Mouse (Mus musculus) thymus, adult 18-20 months (tissue): Measurements from ENCODE around the gene Npcd.
"Not testable (repeated sequence)": the region's sequence is repeated elsewhere in the genome, so short reads cannot be mapped to it uniquely, and the experiment has no call there.

Experiments
- DNase-seq, 2 experiments: peaks; one replicate each; pipeline ENCODE4 v3.0.0; 2022; ENCODE audit warnings: mixed read lengths in 2 of 2

The Npcd gene

DNA sequence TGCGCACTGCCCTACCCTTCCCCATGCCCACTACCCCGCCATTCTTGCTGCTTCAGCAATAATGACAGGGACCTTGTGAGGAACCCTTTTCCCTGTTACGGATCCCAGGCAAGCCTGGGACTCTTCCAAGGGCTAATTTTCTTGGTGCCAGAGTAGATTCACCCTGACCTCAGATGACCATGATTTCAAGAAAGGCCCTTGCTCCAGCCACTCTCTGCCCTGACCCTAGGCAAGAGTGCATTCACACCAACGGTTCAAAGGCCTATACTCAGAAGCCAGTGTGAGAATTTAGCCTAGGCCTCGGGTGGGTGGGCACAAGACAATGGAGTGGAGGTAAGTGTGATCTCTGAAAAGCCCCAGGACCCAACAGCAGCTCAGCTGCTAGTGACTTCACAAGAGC lies 4.6 kb downstream of the Npcd start:
- no peak for DNase-seq

DNA sequence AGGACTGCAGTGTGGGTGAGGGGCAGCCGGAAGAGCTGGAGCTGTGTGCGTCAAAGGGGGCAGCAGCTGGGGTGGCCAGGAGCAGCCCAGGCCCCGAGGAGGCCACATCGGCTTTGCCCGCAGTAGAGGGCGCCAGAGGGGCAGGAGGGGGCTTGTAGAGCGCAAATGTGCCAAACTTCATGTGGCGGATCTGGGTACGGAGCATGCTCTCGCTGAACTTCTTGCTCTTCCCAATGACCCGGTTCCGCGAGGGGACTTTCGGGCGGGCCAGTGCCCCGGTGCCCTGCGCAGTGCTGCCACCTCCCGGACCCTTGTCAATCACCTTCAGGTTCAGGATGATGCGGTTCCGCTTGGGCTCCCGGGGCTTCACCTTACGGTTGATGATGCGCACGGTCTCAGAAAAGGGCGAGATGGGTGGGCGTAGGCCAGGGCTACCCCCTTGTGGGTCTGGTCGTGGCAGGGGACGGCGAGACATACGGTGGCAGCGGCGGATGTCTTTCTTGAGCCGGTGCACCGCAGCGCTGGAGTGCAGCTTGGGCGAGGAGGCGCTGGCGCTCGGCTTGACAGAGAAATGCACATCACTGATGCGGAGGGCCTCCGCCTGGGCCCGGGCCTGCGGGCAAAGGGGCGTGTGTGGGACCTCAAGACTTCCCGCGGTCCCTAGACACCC lies 5.5 kb downstream of the Npcd start:
- no peak for DNase-seq

DNA sequence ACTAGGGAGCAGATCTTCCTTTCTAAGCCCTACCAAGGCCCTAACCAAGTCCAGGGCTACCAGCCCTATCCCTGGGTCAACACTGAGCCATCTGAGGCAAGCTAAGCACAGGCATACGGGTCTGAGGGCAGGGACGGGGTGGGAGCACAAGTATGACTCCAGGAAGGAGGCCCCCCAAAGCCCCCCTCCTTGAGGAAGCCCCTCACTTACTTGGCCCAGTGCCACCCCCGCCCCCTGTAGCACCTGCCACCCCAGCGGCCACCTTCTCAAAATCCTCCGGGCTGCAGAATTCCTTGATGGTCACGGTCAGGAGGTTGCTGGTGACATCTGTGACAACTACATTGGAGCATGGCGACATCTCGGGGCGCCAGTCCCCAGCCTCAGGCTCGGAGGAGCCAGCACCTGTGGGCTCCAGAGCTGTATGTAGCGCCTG lies 6.2 kb downstream of the Npcd start:
- DNase-seq = no peak

DNA sequence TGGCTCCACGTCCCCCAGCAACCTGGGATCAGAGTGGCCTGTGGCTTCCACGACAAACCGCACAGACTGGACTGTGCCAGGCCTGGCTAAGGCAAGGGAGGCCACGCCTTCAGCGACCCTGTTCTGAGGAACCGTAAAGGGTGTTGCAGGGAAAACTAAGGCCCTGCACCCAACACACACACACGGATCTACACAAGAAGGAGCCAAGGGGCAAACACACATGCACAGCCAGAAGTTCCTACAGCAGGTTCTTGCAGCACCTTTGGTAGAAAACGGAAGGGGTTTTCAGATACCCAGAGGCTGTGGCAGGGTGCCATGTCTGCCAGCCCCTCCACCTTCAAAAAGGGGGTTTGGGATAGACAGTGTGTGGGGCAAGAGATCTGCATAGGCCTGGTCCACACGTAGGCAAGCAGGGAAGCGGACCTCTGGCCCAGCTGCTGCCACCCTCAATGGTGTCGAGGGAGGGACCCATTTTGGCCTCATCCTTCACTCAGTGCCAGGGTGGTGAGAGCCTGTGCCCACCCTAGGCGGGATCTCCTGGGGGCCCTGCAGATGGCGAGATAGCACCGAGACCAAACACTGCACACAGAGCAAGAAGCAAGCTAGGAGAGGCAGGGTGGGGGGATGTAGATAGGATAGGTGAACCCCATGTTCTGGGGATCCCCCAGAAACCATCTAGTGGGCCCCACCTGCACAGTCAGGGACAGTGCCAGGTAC lies 6.8 kb downstream of the Npcd start:
- no peak for DNase-seq

DNA sequence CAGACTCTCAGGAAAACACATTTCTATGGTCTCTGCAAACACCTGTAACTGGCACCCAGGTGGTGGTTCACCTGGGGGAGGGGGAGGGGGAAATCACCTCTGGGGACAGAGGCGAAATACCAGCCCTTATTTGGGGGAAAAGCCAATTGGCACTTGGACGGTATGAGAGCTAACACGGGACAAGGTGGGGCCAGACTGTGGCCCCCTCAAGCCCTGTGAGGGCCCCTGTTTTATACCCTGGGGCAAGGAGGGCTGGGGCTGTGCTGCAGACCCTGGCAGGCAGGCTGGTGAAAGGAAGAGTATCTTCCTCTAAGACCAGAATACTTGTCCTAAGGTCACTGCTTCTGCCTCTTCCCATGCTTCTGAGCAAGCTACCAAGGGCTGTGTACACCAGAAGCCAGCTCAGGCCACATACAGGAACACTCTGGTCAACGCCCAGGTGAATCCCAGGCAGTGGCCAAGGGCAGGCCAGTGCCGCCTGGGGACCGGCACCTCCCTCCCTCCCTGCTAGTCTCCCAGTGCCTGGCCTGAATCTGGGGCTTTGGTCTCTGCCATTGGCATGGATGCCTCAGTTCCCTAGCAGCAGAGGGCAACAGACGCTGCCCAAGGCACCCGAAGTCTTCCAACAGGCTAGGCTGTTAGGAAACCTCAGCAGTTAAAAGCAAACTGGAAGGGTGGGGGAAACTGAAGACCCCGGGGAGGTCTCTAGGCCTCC lies 7.7 kb downstream of the Npcd start:
- no peak for DNase-seq

DNA sequence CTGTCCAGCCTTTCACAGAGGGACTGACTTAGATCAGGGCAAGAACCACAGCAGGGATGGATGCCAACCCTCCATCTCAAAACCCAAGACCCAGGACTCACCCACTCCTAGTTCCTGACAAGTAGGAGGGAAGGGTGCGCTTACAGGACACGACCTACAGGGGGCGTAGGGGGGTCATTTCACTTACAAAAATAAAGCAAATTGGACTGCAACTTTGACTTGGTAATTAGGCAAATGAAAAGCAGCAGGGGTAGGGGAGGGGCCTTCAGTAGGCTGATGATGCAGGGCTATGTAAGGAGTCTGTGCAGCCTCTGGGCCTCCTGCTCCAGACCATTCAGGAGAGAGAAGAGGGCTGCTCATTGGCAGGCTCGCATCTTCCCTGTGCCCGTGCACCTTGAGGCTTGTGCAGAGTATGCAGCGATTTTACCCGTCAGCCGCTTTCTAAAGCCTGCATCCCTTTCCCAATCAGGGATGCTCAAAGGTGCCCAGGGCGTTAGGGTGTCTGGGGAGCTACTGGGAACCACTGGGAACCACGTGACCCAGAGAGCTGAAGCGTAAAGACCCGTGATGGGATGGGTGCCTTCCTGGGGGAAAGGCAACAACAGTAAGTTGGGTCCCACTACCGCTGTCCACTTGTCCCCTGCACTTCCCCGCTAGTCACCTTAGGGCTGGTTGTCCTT lies 8.8 kb downstream of the Npcd start:
- DNase-seq = no peak

DNA sequence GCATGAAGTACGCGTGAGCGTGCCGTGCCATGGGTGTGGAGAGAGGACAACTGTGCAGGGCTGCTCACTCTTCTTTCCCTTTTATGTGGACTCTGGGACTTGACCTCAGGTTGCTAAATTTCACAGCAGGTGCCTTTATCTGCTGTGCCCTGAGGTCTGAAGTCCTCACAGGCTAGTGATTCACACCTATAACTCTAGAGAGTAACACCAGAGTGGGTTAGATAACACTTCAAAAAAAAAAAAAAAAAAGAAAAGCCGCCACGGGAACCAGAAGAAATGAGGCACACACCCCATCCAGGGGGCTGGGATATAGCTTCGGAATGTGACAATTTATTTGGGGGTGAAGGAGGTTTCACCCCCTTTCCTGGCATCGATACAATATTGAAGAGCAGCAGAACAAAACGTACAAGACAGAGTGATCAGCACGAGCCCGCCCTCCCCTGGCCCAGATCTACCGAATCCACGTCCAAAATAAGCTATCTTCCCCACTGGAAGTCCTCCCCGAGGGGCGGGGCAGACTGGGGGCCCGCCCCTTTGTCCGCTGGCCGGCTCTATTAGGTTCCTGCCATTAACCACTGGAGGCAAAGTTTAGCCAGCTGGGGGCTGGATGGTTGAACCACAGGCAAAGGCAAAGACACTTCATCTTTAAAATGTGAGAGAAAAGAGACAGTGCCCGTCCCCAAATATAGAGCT lies 10.3 kb downstream of the Npcd start:
- no peak for DNase-seq

DNA sequence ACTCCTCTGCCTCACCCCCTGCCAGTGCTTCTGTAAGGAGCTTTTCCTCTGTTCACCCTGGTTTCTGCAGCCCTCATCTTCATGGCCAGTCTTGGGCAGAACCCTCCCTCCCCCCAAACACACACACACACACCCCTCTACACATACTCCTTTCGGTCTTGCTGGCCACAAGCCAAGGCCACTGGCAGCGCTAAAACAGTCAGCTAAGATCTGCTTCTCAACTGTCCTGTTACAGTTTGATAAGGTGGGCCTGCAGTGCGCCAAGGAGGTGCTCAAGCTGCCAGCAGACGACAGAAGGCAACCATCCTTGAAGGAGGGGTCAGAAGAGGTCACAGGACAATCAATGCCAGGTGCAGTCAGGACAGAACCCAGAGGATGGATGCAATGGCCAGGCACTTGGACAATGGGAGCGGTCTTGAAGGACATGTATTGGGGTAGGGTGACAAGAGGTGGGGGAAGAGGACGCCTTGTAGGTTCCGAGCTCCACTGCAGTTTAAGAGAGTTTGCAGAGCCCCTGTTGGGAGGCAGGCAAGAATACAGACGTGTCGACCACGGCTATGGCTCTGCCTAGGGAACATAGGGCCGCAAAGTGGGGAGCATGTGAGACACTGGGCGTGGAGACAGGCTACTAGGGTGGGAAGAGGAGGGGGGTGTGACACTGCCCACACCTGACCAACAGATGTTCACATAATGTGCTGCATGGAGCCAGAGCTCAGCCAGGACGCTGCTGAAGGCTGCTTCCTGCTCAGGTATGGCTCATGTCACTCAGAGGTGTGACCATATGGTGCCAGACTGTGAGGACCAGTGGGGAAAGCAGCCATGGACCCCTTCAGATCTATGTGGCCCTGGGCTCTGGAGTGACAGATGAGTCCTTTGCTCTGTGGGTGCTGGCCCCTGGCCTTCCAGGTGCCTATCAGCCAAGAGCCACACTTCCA lies 11.5 kb downstream of the Npcd start:
- no peak for DNase-seq

DNA sequence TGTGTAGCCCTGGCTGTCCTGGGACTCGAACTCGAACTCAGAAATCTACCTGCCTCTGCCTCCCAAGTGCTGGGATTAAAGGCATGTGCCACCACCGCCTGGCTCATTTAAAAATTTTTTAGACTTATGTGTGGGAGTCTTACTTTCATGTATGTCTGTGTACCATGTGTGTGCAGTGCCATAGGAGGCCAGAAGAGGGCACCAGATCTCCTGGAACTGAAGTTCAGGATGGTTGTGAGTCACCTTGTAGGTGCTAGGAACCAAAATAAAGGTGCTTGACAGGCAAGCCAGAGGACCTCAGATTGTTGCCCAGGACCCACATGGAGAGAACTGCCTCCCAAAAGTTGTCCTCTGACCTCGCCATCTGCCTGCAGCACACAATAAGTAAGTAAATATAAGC lies 15.7 kb downstream of the Npcd start:
- no peak for DNase-seq

DNA sequence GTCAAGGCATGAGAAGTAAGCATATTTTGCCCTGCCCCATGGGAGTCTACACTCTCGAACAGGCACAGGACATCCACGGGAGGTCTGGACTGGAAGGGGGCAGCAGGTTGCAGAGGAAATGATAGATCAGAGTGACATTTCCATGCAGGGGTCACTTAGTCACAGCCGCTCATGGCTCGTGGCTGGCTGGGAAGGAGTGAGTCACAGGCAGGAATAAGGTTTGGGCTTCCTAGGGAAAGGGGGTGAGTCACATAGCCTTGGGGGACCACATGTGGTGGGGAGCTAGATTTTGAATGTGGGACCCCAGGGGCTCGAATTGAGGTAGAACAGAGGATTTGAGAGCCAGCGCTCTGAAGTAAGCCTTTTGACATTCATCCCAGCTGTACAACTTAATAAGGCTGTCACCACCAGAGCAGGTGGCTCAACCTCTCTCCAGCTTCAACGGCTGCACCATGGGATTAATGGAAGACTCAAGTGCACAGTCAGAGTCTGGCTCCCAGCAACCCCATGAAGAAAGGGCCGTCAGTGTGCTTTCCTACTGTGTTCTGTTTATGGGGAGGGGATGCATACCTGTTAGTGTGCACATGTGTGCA lies 20.3 kb downstream of the Npcd start:
- no peak for DNase-seq

DNA sequence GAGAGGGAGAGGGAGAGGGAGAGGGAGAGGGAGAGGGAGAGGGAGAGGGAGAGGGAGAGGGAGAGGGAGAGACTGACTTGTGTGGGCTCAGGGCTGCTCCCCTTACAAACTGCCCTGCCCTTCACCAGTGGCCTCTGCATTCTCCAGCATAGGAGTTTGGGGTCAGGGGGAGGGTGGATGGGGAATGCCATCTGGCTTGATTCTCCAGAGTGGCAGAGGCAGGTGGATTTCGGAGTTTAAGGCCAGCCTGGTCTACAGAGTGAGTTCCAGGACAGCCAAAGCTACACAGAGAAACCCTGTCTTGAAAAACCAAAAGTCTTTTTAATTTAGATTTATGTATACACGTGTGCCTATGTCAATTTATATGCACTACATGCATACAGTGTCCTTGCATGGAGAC lies 21.2 kb downstream of the Npcd start:
- DNase-seq = not testable (repeated sequence)

DNA sequence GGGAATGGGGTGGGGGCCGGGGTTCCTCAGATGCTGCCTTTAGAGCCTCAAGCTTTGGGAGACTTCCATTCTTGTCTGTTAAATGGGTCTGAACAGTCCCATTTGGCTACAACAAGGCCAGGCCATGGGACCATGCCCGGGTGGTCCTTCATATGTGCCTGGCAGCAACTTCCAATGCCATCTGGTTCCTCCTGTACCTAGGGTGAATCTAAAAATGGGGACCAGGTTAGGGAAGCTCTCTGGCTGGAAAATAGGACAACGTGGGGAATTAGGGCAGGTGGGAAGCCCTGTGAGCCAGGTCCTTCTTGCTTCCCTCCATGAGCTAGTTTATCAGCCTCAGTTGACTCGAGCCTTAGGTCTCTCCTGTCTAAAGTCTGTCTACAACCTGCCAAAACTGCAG lies 23.0 kb downstream of the Npcd start:
- no peak for DNase-seq

DNA sequence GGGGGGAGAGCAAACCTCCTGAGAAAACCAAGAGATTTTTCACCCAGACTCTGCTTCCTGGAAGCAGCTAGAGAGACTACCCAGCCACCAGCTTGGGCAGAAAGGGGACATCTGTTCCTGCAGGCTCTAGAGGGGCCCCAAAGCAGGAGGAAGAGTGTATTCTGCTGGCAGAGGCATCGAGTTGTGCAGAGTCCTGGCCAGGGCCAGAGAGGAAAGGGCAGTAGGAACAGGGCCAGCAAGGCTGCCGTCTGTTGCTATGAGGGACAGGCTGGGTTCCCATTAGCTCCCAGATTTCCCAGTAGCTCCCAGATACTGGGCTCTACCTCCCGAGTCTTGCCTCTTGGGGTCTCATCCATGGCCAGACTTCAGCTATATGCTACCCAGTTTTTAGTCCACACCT lies 24.0 kb downstream of the Npcd start:
- no peak for DNase-seq

DNA sequence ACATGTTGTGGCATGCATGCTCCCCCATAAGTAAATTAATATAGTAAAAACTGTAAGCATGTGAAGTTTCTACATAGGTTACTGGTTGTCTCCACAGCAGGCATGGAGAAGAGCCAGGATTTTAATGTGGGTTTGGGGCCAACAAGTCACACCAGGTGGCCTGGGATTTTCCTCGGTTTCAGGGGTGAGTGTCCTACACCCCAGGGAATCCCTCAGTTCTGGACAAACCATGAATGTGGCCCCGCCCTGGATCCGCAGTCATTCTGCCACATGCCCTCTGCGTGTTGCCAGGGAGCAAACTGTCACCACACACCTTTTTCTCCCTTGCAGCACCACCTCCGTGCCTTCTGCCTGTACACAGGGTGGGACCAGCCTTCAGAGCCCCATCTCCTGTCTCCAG lies 25.4 kb downstream of the Npcd start:
- no peak for DNase-seq

DNA sequence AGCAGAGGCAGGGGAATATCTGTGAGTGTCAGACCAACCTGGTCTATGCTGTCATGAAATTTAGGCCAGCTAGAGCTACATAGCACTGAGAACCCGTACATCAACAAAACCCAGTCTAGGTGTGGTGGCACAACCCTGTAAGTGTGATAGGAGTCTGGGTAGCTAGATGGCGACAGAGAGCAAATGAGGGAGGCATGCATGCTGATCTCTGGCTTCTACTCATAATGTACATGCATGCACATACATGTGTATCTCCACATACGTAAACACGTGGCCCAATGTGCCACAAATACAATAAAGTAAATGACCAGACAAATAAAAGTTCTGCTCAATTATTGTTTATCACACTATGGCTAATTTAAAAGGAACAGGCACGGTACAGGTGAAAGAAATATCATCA lies 25.9 kb downstream of the Npcd start:
- no peak for DNase-seq

DNA sequence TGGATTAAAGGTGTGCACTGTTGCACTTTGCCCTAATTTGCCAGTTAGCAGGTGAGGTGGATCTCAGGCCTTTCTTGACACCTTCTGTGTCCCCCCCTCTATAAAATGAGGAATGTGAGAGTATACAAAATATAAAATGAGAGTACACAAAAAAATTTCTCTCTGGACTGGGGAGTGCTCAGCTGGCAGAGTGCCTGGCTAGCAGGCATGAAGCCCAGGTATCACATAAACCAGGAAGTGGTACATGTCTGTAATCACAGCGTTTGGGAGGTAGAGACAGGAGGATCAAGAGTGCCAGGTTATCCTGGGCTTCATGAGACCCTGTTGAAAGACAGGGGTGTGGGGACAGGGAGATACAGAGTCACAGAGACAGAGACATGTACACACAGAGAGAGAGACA lies 27.0 kb downstream of the Npcd start:
- no peak for DNase-seq

DNA sequence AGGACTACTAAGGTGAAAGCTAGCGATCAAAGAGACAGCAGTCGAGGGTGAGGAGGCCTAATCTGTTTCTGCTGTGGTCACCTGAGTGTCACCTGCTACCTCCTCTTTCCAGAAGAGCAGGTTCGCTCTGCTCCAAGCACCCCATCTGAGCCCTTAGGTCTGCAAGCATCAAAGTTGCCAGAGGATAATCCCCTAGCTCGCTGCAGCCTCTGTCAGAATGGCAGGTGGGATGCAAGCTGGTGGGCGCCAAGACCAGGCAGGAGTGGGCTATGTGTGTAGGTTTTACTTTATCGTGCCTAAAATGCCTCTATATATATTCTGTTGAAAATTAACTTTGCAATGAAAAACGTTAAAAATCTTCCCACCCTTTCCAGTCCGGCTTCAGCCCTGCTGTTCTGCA lies 28.8 kb downstream of the Npcd start:
- DNase-seq = no peak

DNA sequence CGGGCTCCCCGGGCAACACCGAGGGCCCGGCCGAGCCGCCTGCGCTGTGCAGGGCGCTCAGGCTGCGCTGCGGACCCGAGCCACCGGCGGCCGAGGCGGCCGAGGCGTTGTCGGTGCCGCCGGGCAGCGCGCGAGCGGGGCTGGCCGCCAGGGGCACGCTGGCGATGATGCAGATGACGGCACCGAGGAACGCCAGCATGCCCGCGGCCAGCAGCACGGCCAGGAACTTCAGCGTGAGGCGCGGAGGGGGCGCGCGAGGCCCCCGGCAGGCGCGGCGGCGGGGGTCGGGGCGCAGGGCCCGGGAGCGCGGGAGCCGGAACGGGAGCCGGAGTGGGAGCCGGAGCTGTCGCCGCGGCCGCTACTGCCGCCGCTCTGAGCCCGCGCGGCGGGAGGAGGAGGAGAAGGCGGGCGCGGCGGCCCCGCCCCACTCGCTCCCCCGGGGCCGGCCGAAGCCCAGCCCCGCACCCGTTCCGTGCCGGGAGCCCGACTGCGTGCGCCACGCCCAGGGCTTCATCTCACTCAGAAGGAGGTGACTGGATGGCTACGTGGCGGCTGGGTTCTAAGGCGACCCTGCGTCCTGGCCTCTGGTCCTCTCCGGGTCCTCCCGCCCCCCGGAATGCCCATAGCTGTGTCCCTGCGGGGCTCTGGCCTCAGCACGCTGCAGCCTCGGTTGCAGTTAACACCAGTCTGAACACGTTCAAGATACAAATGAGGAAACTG lies 29.5 kb downstream of the Npcd start, which contains the start of gene Nptxr:
Nptxr (minus strand) TSS at position 415 of the 720 bp plus-strand sequence.
- no peak for DNase-seq

DNA sequence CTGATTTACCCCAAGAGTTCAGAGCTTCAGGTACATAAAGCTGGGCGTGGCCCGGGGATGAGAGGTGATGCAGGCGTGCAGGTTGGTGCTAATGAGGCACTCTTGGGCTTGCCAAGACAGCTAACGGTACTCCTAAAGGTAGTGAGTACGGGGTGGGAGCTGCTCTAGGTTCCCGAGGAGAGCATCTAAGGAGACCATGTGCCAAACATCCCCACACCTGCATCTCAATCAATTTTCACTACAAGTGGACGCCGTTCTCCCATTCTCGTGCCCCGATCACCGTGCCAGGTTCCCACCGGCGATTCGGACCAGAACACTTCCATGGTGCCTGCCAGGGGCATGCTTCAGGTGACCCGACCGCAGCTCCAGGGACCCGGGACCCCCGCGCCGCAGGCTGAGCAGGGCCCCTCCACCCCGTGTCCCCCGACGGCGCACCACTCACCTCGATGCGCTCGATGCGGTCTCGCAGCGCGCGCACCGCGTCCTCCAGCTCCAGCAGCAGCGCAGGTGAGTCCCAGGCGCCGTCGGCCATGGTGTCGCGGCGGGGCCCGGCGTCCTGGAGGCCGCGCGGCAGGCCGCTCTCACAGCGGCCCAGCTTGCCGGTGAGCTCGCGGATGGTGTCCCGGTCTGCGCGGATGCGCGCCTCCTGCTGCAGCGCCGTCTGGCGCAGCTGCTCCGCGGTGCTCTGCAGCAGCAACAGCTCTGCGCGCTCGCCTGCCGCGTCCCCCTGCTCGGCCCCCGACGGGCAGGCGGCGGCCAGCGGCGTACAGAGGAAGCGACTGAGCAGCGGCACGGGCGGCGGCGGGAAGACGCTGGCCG lies 30.3 kb downstream of the Npcd start:
- no peak for DNase-seq

DNA sequence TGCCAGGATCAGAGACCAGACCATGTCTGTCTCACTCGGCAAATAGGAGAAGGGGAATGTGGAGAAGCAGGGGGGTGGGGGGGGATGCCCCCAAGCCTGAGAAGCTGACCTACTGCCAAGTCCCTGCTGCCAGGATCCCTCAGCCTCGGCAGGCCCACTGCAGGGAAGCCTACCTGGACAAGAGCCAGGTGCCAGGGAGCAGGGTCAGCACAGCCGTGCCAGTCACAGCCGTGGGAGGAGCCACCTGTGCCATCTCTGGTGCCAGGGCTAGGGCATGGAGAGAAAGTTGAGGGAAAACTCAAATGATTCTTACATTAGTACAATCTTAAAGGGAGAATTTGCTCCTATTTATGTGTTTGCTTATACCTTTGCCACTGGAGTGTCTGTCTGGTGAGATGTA lies 31.7 kb downstream of the Npcd start:
- DNase-seq = no peak
